Mouse (Mus musculus) lung, postnatal 0 days (tissue): ENCODE results near the gene Galnt7.

Experiments
- CTCF ChIP-seq: IDR thresholded peaks from 2 replicates; pipeline ENCODE4 v1.5.1; 2016; ENCODE audit warnings: antibody characterized with exemption, mild to moderate bottlenecking
- EP300 ChIP-seq: IDR thresholded peaks from 2 replicates; pipeline ENCODE4 v1.6.1; 2016; ENCODE audit warnings: antibody characterized with exemption, mild to moderate bottlenecking, control low read depth

- no peak for TF ChIP-seq CTCF
- TF ChIP-seq EP300: no peak
Observed at GRCm38 (mm10) chr8:57652456-57653055, at the start of gene Galnt7.
